Mouse (Mus musculus) midbrain, embryonic 14.5 days (tissue): ENCODE results near the gene She. TPM values are rescaled to one million over a fixed set of nuclear protein-coding genes. Genes with fewer than 3 reads are reported as not detected.

Experiments
- ATAC-seq: fragments of 200-750 bp; cut with Nextera tagmentation; 2 replicates; pipeline ENCODE4 v1.8.0; 2017; ENCODE audit warnings: moderate number of reproducible peaks, moderate library complexity; ENCODE audit not compliant: low FRiP score, low TSS enrichment
- DNase-seq: peaks from one replicate; pipeline ENCODE4 v3.0.0-alpha.2; 2015
- H3K27ac ChIP-seq: fragments of 300-500 bp; sonication (generic); replicated peaks from 2 replicates; pipeline ENCODE4 v1.5.1; 2014; ENCODE audit warnings: mild to moderate bottlenecking, low read depth, low read length, moderate library complexity
- H3K27me3 ChIP-seq: fragments of 300-500 bp; sonication (generic); 2 replicates; pipeline ENCODE4 v1.6.1; 2014; ENCODE audit warnings: low read length, control low read depth, mixed read lengths; ENCODE audit not compliant: control insufficient read depth, insufficient read depth
- H3K36me3 ChIP-seq: fragments of 300-500 bp; sonication (generic); 2 replicates; pipeline ENCODE4 v1.6.1; 2014; ENCODE audit warnings: low read length, control low read depth; ENCODE audit not compliant: control insufficient read depth, insufficient read depth
- H3K4me1 ChIP-seq: fragments of 300-500 bp; sonication (generic); 2 replicates; pipeline ENCODE4 v1.6.1; 2014; ENCODE audit warnings: mild to moderate bottlenecking, antibody characterized with exemption, low read length, control low read depth; ENCODE audit not compliant: control insufficient read depth, insufficient read depth
- H3K4me2 ChIP-seq: fragments of 300-500 bp; sonication (generic); 2 replicates; pipeline ENCODE4 v1.6.1; 2014; ENCODE audit warnings: mild to moderate bottlenecking, low read length, moderate library complexity
- H3K4me3 ChIP-seq: fragments of 300-500 bp; sonication (generic); replicated peaks from 2 replicates; pipeline ENCODE4 v1.5.1; 2014; ENCODE audit warnings: low read depth, low read length
- H3K9ac ChIP-seq: fragments of 300-500 bp; sonication (generic); replicated peaks from 2 replicates; pipeline ENCODE4 v1.6.1; 2014; ENCODE audit warnings: mild to moderate bottlenecking, low read length, moderate library complexity
- H3K9me3 ChIP-seq: fragments of 300-500 bp; sonication (generic); 2 replicates; pipeline ENCODE4 v1.6.1; 2016; ENCODE audit warnings: low read length, control low read depth, mixed read lengths; ENCODE audit not compliant: control insufficient read depth
- WGBS: fragments of 180-500 bp; shearing (Covaris S2); extraction: QIAGEN DNeasy Blood & Tissue Kit; methylation state at CpG from one replicate; pipeline ENCODE4 v1.1.7; 2014; 5-methylcytosine and 5-hydroxymethylcytosine counted together
- polyA plus RNA-seq: library from polyadenylated mRNA; unstranded; fragments of >200 nt; fragmentation: Nextera tagmentation; extraction: Ambion mirVana; gene quantifications from 2 replicates; pipeline ENCODE4 v1.2.1, GENCODE M21; 2014

The She gene
- polyA plus RNA-seq, 1 experiment from 2014 or later = 2.0 TPM

DNA sequence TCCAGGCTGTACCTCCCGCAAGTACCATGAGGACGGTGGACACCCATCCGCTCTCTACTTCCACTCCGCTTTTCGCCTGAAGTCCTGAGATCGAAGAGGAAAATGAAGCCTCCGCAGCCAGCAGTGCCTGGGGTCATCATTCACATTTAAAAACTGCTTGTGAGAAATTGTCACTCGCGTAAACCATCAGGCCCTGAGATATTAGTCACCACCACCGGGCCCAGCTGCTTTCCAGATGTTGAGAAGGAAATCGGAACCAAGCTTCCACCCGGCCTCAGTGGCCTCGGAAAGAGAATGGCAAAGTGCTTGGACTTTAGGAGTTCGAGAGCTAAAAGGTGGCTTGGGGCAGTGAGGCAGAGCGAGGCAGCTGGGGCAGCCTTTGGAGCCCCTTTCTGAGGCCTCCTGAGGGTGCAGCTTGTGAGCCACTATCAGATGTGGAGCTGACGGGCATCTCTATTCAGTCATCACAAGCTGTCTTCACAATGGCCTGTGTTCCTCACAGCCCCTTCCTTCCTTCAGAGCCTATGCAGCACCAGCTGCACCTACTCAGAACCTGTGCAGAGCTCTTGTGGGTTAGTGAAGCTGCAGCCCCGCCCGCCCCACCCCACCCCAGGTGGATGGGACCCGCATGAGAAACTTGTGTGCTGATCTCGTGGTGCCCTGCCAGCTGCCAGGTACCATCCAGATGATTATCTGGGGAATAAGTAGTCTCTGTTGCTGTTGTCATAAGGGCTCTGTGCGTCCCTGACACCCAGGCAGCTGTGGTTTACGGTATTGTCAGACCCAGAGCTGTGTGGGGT is 39.5 kb downstream of the She start:
- Histone ChIP-seq H3K4me1 (0 out of 2 replicates have a peak, but pooled peaks cover 2% of the 10 kb centered on the region), H3K4me2 (no peak overlapping the region), H3K27ac (no peak overlapping the region), H3K4me3 (no peak overlapping the region), H3K9ac (no peak overlapping the region), H3K27me3 (0 out of 2 replicates have a peak, but pooled peaks cover 3% of the 10 kb centered on the region), H3K36me3 (no peaks in the 10 kb centered on the region), H3K9me3 (no peaks in the 10 kb centered on the region)
- DNase-seq (no peak), ATAC-seq (no peak)
- 79% methylated on average over 22 of the region's 22 CpGs for WGBS

GRCm38 (mm10) chr3:89871339-89871914 is 40.3 kb downstream of the She start:
- H3K4me2 ChIP-seq = no peak overlapping the region
- 76% methylated on average over 8 of the region's 8 CpGs for WGBS
- no peak for ATAC-seq

DNA sequence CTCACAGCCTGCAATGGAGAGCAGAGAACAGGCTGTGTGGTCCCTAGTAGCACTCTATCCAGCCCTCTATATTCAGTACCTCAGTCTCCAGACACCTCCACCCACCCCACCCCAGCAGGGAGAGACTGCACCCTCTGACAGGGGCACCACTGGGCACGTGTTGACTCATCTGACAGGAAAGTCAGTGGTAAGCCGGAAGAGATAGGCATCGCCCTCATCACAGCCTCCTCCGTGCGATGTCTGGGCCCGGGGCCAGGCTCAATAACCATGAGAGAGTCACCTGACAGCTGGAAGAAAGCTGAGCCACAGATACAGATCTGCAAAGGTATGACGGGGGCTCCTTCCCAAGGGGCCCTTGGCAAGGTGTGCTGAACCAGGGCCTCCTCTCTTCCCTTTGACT is 41.0 kb downstream of the She start:
- Histone ChIP-seq H3K27ac (no peak overlapping the region), H3K4me3 (no peak overlapping the region), H3K4me1 (0 out of 2 replicates have a peak, but pooled peaks cover 2% of the 10 kb centered on the region), H3K27me3 (0 out of 2 replicates have a peak, but pooled peaks cover 3% of the 10 kb centered on the region), H3K36me3 (no peaks in the 10 kb centered on the region), H3K4me2 (no peak overlapping the region), H3K9me3 (no peaks in the 10 kb centered on the region), H3K9ac (no peak overlapping the region)
- 91% methylated on average over 7 of the region's 7 CpGs for WGBS
- ATAC-seq = no peak
- no peak for DNase-seq

More at GRCm38 (mm10) chr3:89871339-89871914, 40.3 kb downstream of the She start:
- Histone ChIP-seq H3K27me3 (0 out of 2 replicates have a peak, but pooled peaks cover 3% of the 10 kb centered on the region), H3K9me3 (no peaks in the 10 kb centered on the region), H3K9ac (no peak overlapping the region), H3K4me3 (no peak overlapping the region), H3K36me3 (no peaks in the 10 kb centered on the region), H3K27ac (no peak overlapping the region), H3K4me1 (0 out of 2 replicates have a peak, but pooled peaks cover 2% of the 10 kb centered on the region)
- DNase-seq = no peak

- 87% methylated on average over 6 of the region's 6 CpGs for WGBS
- no peak for ATAC-seq
Measured at GRCm38 (mm10) chr3:89872684-89873083, 41.5 kb downstream of the She start.

DNA sequence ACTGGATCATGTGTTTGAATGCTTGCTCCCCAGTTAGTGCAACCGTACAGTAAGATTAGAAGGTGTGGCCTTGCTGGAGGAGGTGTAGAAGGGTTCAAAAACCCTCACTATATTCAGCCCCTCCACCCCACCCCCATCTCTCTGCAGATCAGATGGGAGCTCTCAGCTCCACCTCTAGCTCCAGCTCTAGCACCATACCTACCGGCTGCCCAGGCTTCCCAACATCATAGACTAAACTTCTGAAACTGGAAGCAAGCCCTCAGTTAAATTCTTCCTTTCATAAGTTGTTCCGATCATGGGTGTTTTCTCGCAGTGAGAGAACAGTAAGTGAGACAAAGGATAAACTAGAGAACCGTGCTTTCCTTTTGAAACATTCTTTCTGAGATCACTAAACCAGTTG is 42.9 kb downstream of the She start:
- ATAC-seq (no peak), DNase-seq (no peak)
- 87% methylated on average over 5 of the region's 5 CpGs for WGBS
- no peaks in the 10 kb centered on the region for H3K36me3 ChIP-seq
- H3K4me2 ChIP-seq = no peak overlapping the region
- no peak overlapping the region for H3K4me3 ChIP-seq
- no peak overlapping the region for H3K9ac ChIP-seq
- H3K27me3 ChIP-seq = 0 out of 2 replicates have a peak, but pooled peaks cover 3% of the 10 kb centered on the region
- no peak overlapping the region for H3K27ac ChIP-seq
- no peaks in the 10 kb centered on the region for H3K9me3 ChIP-seq
- no peaks in the 10 kb centered on the region for H3K4me1 ChIP-seq

More at GRCm38 (mm10) chr3:89872684-89873083, 41.5 kb downstream of the She start:
- H3K36me3 ChIP-seq = no peaks in the 10 kb centered on the region
- 0 out of 2 replicates have a peak, but pooled peaks cover 3% of the 10 kb centered on the region for H3K27me3 ChIP-seq
- H3K9ac ChIP-seq = no peak overlapping the region
- H3K4me1 ChIP-seq = 0 out of 2 replicates have a peak, but pooled peaks cover 2% of the 10 kb centered on the region
- DNase-seq = no peak
- H3K4me2 ChIP-seq = no peak overlapping the region
- H3K27ac ChIP-seq = no peak overlapping the region
- no peaks in the 10 kb centered on the region for H3K9me3 ChIP-seq
- no peak overlapping the region for H3K4me3 ChIP-seq

DNA sequence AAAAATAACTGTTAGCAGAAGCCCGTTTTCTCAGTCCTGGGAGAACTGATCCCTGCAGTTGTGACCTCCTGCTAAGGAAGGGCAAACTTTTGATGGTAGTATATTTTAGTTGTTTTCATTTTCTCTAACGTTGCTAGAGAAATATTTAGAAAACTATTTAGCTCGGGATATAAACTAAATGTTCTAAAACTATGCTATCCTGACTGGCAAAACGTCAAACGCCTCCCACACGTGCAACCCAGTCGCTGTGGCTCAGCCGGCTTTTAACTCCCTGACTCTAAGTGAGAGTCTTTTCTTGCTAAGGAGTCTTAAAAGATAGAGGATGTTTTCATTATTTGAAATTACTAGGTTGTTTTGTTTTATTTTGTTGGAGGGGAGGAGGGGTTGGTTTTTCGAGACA is 43.9 kb downstream of the She start:
- no peak overlapping the region for H3K9ac ChIP-seq
- ATAC-seq (no peak), DNase-seq (no peak)
- H3K27ac ChIP-seq = no peak overlapping the region
- WGBS = 89% methylated on average over 9 of the region's 9 CpGs
- 0 out of 2 replicates have a peak, but pooled peaks cover 3% of the 10 kb centered on the region for H3K27me3 ChIP-seq
- no peaks in the 10 kb centered on the region for H3K9me3 ChIP-seq
- H3K4me2 ChIP-seq = no peak overlapping the region
- no peaks in the 10 kb centered on the region for H3K36me3 ChIP-seq
- no peaks in the 10 kb centered on the region for H3K4me1 ChIP-seq
- H3K4me3 ChIP-seq = no peak overlapping the region

DNA sequence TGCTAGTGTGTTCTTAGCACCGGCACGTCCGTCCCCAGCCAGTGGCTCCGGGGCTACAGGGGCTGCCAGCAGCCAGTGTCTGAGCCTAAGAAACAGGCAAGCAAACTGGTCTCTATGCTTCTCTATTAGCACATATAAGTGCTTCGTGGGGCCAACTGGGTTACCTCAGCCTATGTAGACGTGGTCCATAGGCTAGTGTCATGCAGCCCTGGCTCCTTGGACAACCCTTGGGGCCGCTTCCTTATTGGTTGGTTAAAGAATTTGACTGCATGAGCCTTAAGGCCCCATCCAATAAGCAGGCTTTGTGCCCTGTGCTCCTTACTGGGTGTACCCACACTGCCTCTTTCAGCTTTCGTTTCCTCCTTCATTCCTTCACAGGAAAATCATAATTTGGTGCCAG is 44.6 kb downstream of the She start:
- Histone ChIP-seq H3K36me3 (no peaks in the 10 kb centered on the region), H3K4me2 (no peak overlapping the region), H3K27me3 (peaks cover 3% of the 10 kb centered on the region; the same call in 1 of the 2 replicates), H3K4me1 (no peaks in the 10 kb centered on the region), H3K9ac (no peak overlapping the region), H3K4me3 (no peak overlapping the region), H3K9me3 (no peaks in the 10 kb centered on the region), H3K27ac (no peak overlapping the region)
- DNase-seq (no peak), ATAC-seq (no peak)
- 83% methylated on average over 8 of the region's 8 CpGs for WGBS

GRCm38 (mm10) chr3:89876469-89876868 is 45.3 kb downstream of the She start:
- no peak overlapping the region for H3K4me3 ChIP-seq
- no peaks in the 10 kb centered on the region for H3K36me3 ChIP-seq
- H3K9ac ChIP-seq = no peak overlapping the region
- ATAC-seq (no peak), DNase-seq (no peak)
- no peak overlapping the region for H3K27ac ChIP-seq
- no peak overlapping the region for H3K4me2 ChIP-seq
- peaks cover 3% of the 10 kb centered on the region; the same call in 1 of the 2 replicates for H3K27me3 ChIP-seq
- H3K9me3 ChIP-seq = no peaks in the 10 kb centered on the region
- no peaks in the 10 kb centered on the region for H3K4me1 ChIP-seq
- 74% methylated on average over 4 of the region's 4 CpGs for WGBS
